In the genomic region with DNA sequence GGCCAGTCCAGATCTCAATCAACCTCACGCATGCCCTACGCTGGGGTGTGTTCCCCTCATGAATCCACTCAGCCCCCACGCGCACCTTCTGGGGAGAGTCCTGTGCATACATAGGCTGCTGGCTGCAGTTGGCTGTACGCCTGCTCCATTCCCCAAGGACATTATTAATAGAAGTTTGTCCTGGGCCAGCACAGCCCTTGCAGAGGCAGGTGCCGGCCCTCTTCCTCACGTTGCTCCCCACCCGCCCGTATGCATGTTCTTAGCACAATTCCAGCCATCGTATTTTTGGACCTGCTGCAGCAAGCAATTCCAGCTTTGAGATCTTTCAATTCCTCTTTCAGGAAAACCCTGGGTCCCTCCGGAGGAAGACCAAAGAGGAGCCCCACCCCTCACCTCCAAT, we compare ENCODE assay signal across 9 mouse cellular contexts. TPM values are rescaled to one million over a fixed set of nuclear protein-coding genes. Genes with fewer than 3 reads are reported as not detected.
DNase-seq lines count a peak whose midpoint lies in the region; ATAC-seq lines count a peak whose summit lies in the region.
"Had no signal": no experiment of that assay in that cellular context is flagged by ENCODE, and none has a peak within 500 bp of the region (broad histone marks: within the 10 kb centered on the region; RNA-seq: fewer than 3 reads in every experiment).

No protein-coding gene starts in this region.

- H3K4me3 ChIP-seq in intestine, embryonic 14.5 days (ENCODE audit: low read depth, low read length), result 0 out of 2 replicates have a peak overlapping the region, but pooled peaks have one; percentile 56

- H3K9me3 ChIP-seq in intestine, embryonic 14.5 days (ENCODE audit: control insufficient read depth, low read length), result no peaks in the 10 kb centered on the region

- no peak overlapping the region for H3K9ac ChIP-seq in intestine, embryonic 14.5 days (ENCODE audit: low read length)

- 63% methylated on average over 11 of the region's 11 CpGs for WGBS in intestine, embryonic 14.5 days

- peak; percentile 23 for DNase-seq in urinary bladder, postnatal 25 days (ENCODE audit: low spot score)
- DNase-seq in urinary bladder, postnatal 10 days (ENCODE audit: low spot score), result no peak
- peak; percentile 99 for DNase-seq in heart, adult 11 months
- no peak for DNase-seq in intestine, embryonic 14.5 days (ENCODE audit: low spot score)
- DNase-seq in lung, postnatal 14 days, result peak; percentile 52
- no peak for DNase-seq in embryo, embryonic 11 days
- no peak for DNase-seq in right cerebral cortex, postnatal 25 days

- peaks cover 10% of the 10 kb centered on the region; the same call in 1 of the 2 replicates for H3K4me1 ChIP-seq in intestine, embryonic 14.5 days (replicated peaks; ENCODE audit: control insufficient read depth, insufficient read depth, low read length)

- peaks cover 23% of the 10 kb centered on the region; the same call in 1 of the 2 replicates for H3K27me3 ChIP-seq in intestine, embryonic 14.5 days (replicated peaks; ENCODE audit: control insufficient read depth, insufficient read depth, low read length)

- peak overlapping the region; percentile 94; the same call in 1 of the 2 replicates for H3K4me2 ChIP-seq in intestine, embryonic 14.5 days (ENCODE audit: low read length)

- no peak overlapping the region for H3K27ac ChIP-seq in intestine, embryonic 14.5 days (ENCODE audit: low read depth)

- no peaks in the 10 kb centered on the region for H3K36me3 ChIP-seq in intestine, embryonic 14.5 days (ENCODE audit: control insufficient read depth, insufficient read depth, low read length)

- ATAC-seq in intestine, embryonic 14.5 days (replicated peaks; ENCODE audit: low FRiP score, low TSS enrichment, low read depth), result no peak
- ATAC-seq in megakaryocyte progenitor cell, adult 5-6 weeks (replicated peaks; ENCODE audit: poor library complexity), result no peak

RNA-seq across cellular contexts. Expression of gene Gas6, which starts 1.3 kb away (rescaled TPM):
- polyA plus RNA-seq in intestine, embryonic 14.5 days (2014; fragmentation: Nextera tagmentation; extraction: Ambion mirVana), result 28.0 and 28.7 TPM in 2 replicates
- total RNA-seq in megakaryocyte progenitor cell, adult 5-6 weeks (2015), result not detected in 2 replicates
- 0.12 and 0.84 TPM in 2 replicates for total RNA-seq in megakaryocyte progenitor cell, adult 5-6 weeks (2017)

RNA-seq across cellular contexts. Expression of gene Tmem255b, which starts 58.0 kb away (rescaled TPM):
- polyA plus RNA-seq in intestine, embryonic 14.5 days (2014; fragmentation: Nextera tagmentation; extraction: Ambion mirVana), result 1.9 and 2.1 TPM in 2 replicates
- not detected in 2 replicates for total RNA-seq in megakaryocyte progenitor cell, adult 5-6 weeks (2015)
- not detected in 2 replicates for total RNA-seq in megakaryocyte progenitor cell, adult 5-6 weeks (2017)
- total RNA-seq: hematopoietic stem cell, adult 5-6 weeks had no signal

Comparison
In these comparisons a context has a peak if more than half of its experiments do, and no peak if none do; other contexts are left out.
1. DNase-seq: peak in urinary bladder, postnatal 25 days (single experiment), heart, adult 11 months (single experiment) and lung, postnatal 14 days (single experiment); none in urinary bladder, postnatal 10 days (single experiment), intestine, embryonic 14.5 days (single experiment), embryo, embryonic 11 days (single experiment) and right cerebral cortex, postnatal 25 days (single experiment).